Mouse (Mus musculus) brain, embryonic 14.5 days (tissue): Measurements from ENCODE around the gene Pecam1.

Experiments
- CTCF ChIP-seq: fragments of 200-500 bp; IDR thresholded peaks from 2 replicates; pipeline ENCODE4 v1.5.1; 2012; ENCODE audit warnings: inconsistent platforms, mild to moderate bottlenecking, moderate library complexity, borderline replicate concordance; ENCODE audit not compliant: insufficient read depth, insufficient read length; ENCODE audit errors: extremely low read depth
- POLR2A ChIP-seq: fragments of 200-500 bp; IDR thresholded peaks from 2 replicates; pipeline ENCODE4 v1.6.1; 2012; ENCODE audit warnings: mild to moderate bottlenecking, inconsistent platforms, borderline replicate concordance; ENCODE audit not compliant: poor library complexity, insufficient read depth, insufficient read length, severe bottlenecking; ENCODE audit errors: extremely low read depth

DNA sequence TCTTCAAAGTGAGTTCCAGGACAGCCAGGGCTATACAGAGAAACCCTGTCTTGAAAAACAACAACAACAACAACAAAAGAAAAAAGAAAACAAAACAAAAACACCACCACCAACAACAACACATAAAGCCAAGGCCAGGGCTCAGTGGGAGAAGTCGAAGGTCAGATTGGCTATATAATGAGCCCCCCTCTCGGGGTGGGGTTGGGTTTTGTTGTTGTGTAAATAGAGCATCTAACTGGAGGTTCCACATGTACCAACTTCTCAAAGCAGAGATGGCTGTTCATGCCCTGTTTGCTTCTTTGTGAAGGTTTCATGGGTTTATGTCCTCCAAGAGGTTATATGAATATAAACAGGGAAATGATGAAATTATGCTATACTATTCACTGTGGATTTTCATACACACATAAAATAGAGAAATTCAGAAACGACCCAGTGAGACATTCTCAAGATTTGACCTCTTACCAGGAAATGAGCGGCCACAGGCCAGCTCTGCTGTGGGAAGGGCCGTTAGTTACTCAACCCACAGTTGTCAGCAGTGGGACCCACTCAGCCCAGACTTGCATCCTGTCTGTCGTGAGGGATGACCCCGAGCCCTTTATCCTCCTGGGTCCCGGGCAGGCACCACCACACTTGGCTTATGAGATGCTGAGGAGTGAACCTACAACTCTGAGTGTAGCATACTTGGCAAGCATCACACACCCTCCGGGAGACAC, 45.9 kb downstream of the Pecam1 start:
- no peak for TF ChIP-seq POLR2A
- no peak for TF ChIP-seq CTCF
